Mouse (Mus musculus) right cerebral cortex, adult 18-20 months (tissue): ENCODE data around the gene Traf3.

Experiments used
- DNase-seq: peaks from one replicate; pipeline ENCODE4 v3.0.0; 2022; ENCODE audit warnings: mixed read lengths

Traf3 gene

DNA sequence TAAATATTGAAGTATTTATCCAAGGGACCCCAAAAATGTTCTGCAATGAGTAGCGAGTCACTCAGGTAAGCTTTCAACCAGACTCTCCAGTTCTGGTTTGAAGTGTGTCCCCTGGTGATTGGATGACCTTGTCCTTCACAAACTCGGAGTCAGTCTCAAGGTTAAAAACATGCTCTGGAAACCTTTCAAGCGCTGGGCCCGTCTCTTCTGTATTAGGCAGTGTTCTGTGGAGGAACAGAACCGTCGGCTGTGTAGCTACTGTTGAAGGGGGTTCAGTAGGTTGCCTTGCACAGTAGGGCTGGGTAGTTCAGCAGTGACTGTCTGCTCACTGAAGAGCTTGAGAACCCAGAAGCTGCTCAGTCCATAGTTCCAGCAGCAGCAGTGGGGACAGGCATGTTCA, 11.5 kb upstream of the Traf3 start:
- DNase-seq, result no peak

DNA sequence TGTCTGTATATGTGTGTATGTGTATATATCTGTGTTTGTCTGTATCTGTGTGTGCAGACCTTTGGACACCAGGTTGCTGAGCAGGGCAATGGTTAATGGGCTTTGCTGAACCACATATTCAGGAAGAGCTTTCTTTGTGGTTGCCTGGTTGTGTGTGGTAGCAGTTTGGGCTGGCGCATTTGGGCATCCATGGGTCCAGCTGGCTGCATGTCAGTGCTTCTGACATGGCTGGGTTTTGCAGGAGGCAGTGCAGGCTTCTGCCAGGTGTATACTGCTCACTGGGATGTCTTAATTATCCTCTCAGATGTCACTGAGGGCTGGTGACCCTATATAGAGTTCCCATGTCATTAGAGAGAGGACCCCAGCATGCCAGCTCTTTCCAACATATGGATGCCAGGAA, 10.4 kb upstream of the Traf3 start:
- no peak for DNase-seq

DNA sequence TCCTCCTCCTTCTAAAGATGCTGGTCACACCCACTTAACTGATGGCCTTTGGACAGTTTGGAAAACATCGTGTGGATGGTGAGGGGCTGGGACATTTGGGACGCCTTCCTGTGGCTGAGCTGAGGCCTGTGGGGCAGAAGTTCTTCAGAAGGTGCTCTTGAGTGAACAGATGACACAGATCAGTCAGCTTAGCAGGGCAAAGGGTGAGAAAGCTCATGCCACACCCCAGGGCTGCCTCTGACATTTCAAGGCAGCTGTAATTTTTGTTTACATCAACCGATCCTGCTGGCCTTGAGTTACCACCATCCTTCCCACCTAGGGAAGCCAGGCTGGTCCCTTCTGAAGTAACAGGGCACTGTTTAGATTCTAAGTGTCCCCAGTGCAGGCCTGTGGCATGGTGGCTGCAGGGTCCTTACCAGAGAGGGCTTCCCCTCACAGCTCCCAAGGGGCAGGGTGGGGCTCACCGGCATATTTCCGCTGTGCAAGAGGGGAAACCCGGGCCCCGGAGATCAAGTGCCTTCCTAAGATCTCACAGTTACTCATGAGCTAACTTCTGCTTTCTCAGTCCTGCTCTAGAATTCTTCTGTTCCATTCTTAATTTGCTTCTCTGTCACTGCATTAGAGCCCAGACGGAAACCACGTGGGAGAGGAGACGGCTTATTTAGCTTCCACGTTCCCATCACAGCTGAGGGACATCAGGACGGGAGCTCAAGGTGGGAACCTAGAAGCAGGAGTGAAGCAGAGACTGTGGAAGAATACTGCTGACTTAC, 6.3 kb upstream of the Traf3 start:
- DNase-seq, result no peak

DNA sequence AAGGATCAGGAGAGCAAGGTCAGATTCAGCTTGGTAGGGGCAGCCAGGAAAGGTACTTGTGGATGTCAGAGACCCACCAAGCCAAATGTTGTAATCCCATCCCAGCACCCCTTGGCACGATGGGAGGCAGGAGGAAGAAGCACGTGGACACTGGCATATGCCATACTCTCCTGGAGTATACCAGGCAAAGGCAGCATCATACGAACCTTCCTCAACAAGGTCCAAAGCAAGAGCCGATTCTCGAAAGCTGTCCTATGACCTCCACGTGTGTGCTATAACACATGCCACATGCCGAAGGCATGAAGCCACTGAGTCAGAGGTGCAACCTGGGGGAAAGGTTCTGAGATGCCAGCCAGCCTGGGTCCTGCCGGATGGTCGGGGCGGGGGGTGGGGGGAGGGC, 5.3 kb upstream of the Traf3 start:
- DNase-seq, result no peak

DNA sequence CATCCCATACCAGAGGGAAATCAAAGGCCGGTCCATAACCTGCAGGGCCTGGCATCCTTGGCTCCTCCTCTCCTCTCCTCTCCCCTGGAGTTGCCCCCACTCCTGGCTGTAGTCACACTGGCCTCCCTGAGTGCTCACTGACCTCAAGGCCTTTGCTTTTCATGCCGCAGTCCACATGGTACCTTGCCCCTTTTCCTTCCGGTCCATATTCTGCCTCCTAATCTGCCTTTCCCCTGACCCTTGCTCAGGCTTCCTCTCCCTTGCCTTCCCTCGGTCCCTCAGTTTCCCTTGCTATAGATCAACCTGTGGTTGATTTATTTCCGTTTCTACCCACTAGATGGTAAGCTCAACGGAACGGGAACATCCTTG, 4.2 kb upstream of the Traf3 start:
- no peak for DNase-seq

DNA sequence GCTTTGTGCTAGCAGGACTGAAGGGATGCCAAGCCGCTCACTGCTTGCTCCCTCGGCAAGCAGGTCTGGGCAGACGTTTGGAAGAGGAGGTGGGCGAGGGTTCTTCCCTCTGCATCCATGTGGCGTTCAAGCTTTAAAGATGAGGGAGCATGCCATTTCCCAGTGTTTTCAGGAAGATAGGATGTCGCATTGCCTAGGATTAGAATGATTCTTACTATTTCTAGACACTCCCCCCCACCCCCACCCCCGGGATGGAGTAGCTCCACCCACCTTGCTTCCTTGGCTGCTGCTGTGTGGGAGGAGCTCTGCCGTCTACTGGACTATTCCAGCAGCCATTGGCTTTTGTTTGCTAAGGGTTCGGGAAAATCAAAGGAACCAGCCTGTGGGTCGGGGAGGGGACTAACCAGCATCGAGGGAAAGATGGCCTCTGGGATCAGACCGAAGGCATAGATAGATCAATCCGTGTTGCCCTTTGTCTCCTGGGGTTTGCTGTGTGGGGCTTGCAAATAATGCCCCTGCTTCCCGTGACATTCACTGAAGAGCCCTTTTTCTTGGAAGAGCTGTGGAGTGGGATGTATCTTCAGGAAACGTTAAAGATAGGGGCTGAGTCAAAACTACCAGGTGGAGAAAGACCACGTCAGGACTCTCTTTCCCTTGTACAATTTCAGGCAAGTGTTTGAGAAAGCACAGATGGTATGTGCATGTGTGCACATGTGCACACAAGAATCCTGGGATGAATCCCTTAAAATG, 3.7 kb upstream of the Traf3 start:
- peak; percentile 63 for DNase-seq

DNA sequence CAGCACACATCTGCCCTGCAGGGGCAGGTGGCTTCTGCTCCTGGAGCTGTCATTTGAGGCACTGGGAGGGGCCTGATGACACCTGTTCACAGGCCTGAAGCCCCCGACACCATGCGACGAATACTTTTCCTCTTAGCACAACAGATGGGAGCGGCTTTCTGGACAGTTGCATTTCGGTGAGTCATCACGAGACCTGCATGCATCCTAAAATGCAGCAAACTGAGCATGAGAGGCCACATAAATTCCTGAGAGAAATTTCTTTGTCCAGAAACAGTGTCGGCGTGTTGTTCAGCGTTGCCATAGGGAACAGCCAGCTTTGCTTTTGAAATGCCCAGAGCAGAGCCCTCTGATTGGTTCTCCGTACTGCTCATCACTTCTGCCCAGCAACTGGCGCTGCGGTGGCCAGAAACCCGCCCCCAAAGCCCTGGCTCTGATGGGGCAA, 1.8 kb upstream of the Traf3 start:
- peak; percentile 93 for DNase-seq

DNA sequence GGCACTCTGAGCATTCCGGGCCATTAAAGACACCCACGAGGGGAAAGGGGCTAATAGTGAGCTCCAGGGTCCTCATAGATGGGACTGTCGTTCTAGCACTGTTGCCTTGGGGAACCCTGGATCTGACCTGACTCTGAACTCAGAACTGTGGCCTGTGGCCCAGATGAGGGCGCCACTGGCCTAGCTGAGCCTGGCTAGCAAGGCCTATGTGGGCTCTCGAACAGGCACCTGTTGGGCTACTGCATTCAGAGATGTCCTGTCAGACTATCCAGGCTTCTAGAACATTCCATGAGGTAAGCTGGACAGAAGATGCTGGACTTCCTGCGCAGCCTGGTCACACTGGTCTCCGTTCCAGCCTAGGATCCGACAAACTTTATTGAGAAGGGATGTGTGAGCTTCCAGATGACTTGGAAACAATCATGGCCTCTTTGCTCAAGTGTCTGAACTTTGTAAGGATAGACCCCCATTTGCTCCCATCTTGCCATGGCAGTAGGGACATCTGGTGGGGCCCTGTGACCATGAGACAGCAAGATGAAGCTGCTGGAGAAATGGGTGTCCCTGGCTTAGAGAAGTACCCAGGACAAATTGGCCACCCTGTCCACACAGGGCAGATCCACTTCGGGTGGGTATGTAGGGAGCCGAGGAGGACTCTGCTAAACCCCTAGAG, 891 bp upstream of the Traf3 start:
- DNase-seq, result peak; percentile 29

DNA sequence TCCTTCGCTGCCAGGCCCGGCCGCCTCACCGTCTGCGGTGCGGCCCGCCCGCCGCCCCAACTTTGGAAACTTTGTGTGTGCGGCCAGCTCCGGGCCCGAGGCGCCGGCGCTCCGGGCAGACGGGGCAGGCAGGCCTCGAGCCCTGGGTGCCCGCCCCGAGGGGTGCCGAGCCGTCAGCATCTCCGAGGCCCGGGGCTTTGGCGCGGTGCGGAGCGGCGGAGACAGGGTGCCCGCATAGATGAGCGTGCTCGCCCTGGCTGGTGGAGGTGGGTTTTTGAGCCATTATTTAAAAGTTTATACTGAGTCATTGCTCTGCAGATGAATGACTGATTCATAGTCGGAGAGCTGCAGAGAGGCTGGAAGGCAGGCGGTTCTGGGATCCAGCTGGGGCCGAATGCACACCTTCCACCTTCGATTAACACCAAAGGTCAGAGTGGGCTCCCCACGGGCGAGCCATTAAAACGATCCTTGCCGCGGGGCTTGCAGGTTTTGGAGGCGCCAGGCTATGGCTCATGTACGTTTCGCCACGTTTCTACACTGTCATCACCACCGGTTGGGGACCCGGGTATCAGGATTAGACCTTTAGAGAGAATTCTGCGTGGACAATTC, 615 bp downstream of the Traf3 start:
- DNase-seq, result peak; percentile 31

DNA sequence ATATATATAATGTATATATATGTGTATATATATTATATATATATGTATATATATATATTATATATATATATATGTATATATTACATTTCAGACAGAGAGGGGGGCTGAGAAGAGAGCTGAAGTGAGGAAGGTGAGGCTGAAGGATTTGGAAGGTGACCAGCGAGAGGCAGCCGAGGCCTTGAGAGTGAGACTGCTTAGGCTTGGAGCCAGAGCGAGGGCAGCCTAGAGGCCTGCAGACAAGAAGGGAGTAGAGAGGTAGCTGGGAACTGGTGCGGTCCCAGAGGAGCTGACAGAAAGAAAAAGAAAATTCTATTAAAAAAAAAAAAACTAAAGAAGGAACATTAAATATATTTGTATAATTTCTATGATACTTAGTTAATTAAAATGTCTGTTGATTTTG, 2.7 kb downstream of the Traf3 start:
- DNase-seq, result no peak

DNA sequence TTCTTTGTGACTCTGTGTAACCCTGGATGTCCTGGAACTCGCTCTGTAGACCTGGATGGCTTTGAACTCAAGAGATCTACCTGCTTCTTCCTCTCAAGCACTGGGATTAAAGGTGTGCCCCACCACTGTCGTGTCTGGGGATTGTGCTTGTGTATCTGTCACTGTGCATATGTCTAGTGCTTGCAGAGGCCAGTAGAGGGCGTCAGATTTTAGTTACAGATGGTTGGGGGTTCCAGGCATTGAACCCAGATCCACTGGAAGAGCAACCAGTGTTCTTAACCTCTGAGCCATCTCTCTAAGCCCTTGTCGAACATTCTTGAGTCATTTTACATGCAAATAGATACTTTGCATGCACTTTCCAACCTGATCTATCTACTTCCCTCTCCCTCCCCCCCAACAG, 12.6 kb downstream of the Traf3 start:
- DNase-seq, result no peak

DNA sequence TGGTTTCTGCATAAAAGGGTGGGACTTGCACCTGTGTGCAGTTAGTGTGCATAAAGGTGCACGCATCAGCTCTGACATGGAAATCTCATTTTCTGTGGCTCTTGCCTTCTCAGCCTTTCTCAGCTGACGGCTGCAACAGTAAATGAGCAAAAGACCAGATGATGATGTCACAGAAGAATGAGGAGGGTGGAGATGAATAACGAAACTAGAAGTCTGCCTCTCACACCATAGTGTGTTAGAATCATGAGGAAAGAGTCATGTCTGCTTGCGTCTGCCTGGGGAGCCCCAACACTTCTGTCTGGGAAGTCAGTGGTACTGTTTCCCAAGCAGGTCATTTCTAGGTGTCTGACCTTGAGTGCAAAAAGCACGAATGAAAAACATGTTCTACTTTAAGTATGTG, 15.7 kb downstream of the Traf3 start:
- DNase-seq, result no peak

DNA sequence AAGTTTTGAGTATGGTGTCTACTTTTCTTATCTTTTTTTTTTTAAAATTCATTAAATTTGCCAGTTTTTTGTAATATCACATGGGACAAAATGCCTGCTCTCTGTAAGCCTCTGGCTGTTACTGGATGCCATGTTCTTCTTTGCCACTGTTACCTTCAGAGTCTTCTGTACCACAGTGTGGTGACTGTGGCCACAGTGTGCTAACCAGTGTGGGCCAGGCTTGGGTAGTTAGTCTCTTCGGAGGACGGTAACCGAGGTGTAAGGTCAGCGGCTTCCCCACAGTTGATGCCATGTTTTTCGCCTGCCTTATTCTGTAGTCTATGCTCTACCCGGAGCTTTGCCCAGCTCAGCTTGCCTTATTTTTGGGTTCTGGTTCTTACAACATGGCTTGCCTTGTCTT, 16.2 kb downstream of the Traf3 start:
- no peak for DNase-seq

DNA sequence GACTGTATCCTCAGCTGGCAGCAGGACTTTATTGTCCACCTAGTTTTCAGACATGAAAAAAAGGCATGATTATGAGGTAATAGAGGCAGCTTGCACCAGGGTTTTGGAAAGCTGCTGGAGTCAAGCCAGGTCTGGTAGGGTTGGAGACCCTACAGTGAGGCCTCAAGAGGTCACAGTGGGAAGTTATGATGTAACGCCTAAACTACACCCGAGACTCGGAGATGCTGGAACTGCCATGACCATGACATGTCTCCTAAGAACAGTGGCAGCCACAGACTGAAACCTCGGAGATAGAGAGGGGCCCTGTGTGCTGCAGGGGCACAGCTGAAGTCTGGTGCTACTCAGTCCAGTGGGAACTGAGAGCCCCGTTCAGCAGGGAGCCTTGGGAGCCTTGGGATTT, 18.3 kb downstream of the Traf3 start, which contains the start of gene 4930595D18Rik:
Gene 4930595D18Rik (minus strand): TSS at position 16 of the 400 bp plus-strand sequence.
- no peak for DNase-seq

DNA sequence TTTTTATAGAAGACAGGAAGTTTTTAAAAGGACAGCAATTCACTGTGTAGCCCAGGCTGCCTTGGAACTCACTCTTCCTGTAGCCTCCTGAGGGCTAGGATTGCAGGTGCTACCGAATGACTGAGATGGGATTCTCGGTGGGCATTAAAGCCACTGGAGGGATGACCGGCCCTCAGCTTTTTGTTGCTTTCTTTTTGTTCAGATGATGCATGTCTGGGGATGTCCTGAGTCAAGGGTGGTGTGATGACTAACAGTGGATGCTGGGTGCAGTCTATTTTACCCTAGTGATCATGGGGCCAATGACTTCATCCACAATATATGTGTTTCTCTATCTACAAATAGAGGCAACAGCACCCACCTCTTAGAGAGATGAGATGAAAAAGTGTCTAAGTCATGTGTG, 20.8 kb downstream of the Traf3 start:
- no peak for DNase-seq

DNA sequence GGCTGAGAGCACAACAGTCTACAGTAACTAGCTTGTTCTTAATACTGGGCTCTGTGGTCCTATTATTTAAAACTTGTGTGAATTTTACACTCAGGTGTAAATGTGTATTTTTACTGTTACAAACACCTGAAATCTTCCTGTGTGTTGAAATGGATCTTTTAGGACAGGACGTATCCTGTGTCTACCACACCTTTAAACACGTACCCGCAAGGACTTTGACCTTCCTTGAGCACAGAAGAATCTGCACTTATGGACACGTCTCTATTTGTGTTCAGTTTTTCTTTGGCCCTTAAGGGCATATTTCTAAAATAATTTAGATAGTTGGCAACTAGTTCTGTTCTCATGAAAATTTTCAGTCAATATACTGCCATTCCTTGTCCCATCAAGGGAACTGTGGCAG, 22.1 kb downstream of the Traf3 start:
- DNase-seq, result no peak

DNA sequence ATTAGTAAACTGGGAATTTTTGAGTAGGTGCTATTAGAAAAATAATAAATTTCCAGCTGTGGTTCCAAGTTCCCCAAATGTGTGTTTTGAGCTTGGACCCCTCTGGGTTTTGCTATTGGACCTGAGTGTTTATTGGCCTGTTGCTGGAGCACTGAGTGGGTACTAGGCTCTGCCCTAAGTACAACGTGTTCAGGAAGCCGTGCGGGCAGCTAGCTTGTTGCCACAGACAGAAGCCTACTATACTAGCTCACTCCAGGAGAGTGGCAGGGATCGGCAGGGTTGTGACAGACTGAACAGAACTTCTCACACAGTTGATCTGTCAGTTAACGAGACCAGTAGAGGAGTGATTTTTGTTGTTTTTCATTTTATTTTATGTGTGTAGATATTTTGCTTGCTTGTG, 24.2 kb downstream of the Traf3 start:
- no peak for DNase-seq

DNA sequence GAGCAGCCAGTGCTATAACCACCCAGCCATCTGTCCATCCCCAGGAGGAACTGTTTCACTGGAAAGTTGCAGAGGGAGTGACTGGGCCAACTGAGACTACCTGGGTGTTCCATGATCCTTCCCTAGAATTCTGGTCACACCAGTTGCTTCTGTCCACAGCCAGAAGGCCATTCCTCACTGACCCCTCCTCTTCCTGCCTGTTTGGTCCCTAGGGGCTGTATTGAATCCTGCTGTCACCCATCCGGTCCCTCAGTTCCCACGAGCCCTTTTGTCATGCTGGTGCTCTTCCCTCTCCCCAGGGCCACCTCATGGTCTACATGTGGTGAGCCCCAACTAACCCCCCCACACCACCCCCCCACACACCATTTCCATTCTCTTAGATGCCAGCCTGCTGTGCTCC, 24.7 kb downstream of the Traf3 start:
- DNase-seq, result no peak

DNA sequence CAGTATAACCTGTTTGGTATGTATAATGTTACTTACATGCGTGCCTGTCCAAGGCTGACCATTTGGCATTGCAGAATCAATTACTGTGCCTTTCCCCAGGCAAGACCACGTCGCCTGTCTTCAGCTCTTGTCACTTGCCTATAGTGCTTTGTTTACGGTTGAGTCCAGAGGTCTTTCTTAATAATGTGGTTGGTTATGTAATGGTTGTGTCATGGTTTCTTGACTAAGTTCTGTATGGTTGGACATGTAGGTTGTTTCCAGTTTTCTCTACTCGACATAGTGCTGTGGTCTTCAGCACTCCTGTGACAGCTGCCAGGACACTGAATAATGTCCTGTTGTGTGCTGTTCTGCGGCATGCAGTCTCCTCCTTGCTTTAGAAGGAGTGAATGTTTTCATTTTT, 26.6 kb downstream of the Traf3 start:
- no peak for DNase-seq

DNA sequence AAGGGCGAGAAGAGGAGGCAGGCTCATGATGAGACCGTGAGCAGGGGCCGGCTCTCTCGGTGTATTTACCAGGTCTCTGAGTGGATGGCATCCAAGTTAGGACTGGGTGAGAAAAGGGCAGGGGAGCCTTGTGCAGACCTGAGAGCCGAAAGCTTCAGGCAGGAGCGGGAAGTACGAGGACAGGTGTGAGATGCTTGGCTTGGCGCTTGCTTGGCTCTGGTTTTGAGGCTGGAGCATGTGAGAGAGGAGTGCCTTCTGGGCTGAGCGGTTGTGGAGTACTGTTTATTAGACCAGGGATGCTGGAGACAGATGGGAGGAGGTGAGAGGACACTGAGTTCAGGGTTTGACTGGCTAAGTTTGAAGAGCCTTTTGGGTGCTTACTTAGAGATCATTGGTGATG, 27.2 kb downstream of the Traf3 start:
- no peak for DNase-seq

DNA sequence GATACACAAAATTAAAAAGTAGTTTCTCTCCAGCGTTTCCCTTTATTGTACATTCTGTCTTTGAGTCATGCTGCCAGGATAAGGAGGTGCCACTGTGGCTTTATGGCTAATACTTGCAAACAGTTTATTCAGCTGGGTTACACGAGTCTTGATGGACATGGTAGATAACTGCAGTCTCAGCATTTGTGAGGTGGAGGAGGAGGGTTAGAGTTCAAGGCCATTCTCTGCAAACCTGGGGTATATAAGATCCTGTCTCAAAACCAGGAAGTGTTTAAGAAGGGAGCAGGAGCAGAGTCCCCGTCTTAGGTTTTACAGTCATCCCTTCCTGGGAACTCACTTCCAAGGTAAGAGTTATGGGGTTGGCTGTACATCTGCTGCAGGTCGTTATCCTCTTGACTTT, 30.4 kb downstream of the Traf3 start:
- no peak for DNase-seq

DNA sequence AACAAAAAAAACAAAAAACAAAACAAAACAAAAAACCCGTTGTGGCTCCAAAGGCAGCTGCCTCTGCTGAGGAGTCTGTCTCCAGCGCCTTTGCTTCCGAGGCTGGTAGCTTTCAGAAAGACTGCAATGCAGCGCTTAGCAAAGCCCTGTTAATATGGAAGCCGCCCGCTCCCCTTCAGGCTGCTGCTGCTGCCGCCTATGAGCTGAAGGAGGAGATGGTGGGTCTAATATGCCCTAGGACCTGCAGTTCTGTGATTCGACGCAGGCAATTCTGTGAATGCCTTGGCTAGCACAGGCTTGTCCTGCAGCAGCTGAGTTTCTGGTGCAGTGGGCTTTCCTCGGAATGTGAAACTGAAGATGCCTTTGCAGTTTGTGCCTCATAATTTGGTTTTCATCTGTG, 36.9 kb downstream of the Traf3 start:
- DNase-seq, result peak; percentile 20

DNA sequence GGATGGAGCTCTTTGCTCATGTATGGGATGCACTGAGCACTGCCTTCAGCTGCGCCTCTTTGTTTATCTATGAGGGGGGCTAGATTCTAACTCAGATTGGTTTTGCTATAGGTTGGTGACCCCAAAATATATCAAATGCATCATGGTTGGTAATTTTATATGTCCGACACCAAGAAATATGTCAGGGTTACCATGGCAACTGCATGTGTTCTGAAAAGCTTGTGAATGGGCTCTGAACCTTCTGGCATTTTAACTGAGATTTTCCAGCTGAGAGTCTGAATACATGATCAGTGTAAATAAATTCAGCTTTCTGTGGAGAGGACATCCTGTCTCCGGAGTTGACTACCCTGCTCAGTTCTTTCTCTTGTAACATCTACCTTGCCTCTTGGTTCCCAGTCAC, 37.8 kb downstream of the Traf3 start:
- peak; percentile 29 for DNase-seq

DNA sequence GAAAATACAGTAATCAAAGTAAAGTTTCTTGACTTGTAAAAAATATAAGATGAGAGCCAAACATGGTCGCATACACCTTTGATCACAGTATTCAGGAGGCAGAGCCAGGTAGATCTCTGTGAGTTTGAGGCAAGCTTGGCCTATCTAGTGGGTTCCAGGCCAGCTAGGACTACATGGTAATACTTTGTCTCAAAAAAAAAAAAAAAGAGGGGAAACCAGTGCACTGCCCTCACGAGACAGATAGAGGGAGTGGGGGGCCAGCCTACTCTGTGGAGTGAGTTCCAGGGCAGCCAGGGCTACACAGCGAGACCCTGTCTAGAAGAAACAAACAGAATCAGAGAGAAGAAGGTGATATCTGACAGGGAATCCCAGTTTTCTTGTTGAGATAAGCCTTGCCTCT, 41.5 kb downstream of the Traf3 start:
- no peak for DNase-seq
